18 mouse cellular contexts compared by ENCODE assay signal in the genomic region with DNA sequence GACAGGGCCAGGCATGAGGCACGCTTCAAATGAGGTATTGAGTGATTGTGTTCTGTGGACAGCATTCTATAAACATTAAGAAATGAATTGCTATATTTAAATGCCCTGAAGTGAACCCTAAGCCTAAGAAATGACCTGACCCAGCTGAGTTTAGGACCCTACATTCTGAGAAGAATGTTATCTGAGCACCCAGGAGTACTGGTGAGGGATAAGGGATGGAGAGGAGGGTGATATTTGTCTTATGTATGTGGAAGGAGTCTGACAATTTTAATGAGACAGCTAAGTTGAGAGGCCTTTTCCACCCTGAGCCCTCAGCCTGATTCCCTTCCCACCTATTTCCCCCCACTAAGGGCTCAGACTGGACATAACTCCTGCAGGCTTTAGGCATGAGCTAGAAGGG.
DNase-seq lines count a peak whose midpoint lies in the region; ATAC-seq and TF ChIP-seq lines count a peak whose summit lies in the region.
"Had no signal": no experiment of that assay in that cellular context is flagged by ENCODE, and none has a peak within 500 bp of the region (broad histone marks: within the 10 kb centered on the region; RNA-seq: fewer than 3 reads in every experiment).

No protein-coding gene starts in this region.

- H3K4me1 ChIP-seq in kidney, embryonic 16.5 days (ENCODE audit: insufficient read depth, low read length), result peaks cover 19% of the 10 kb centered on the region
- no peaks in the 10 kb centered on the region for H3K4me1 ChIP-seq in liver, postnatal 0 days (ENCODE audit: insufficient read depth)
- no peaks in the 10 kb centered on the region for H3K4me1 ChIP-seq in midbrain, embryonic 16.5 days (ENCODE audit: control insufficient read depth, insufficient read depth, low read length)
- H3K4me1 ChIP-seq: forebrain, embryonic 15.5 days; hindbrain, embryonic 15.5 days had no signal

- no peak overlapping the region for H3K4me2 ChIP-seq in kidney, embryonic 16.5 days (replicated peaks; ENCODE audit: low read depth, low read length)
- H3K4me2 ChIP-seq in liver, postnatal 0 days (ENCODE audit: low read depth, low read length), result no peak overlapping the region
- H3K4me2 ChIP-seq in midbrain, embryonic 16.5 days (ENCODE audit: low read length), result no peak overlapping the region
- H3K4me2 ChIP-seq: forebrain, embryonic 15.5 days; heart, embryonic 12.5 days; hindbrain, embryonic 15.5 days had no signal

- CTCF ChIA-PET in Patski (lab: Charles Lee), result interaction anchor here (0.7 to 1.5 kb wide), 2 partner anchors 50 to 178 kb away, joined by 4 to 7 read pairs; no protein-coding TSS in a partner anchor

- in situ Hi-C loops in Patski (cut with MboI; ENCODE audit: low pct_unique_long_range_greater_than_20kb), result no loop called here

- H3K79me3 ChIP-seq in C2C12 (ENCODE audit: low read depth), result no peaks in the 10 kb centered on the region

- H3K4me3 ChIP-seq in kidney, embryonic 16.5 days (ENCODE audit: low read length), result no peak overlapping the region
- H3K4me3 ChIP-seq in C2C12 (ENCODE audit: insufficient read depth, poor library complexity, severe bottlenecking), result no peak overlapping the region
- no peak overlapping the region for H3K4me3 ChIP-seq in liver, postnatal 0 days (ENCODE audit: low read depth, low read length)
- H3K4me3 ChIP-seq in midbrain, embryonic 16.5 days (ENCODE audit: low read depth, low read length), result no peak overlapping the region
- H3K4me3 ChIP-seq: embryonic facial prominence, embryonic 10.5 days; erythroblast, embryonic 14.5 days; forebrain, embryonic 10.5 days; forebrain, embryonic 15.5 days; heart, adult 2 months; heart, embryonic 12.5 days; hindbrain, embryonic 15.5 days had no signal

- no peak for TF ChIP-seq CTCF in C2C12 (IDR thresholded peaks at IDR 0.05; ENCODE audit: control insufficient read depth, insufficient read depth, insufficient read length)
- TF ChIP-seq CTCF in Patski (IDR thresholded peaks at IDR 0.05), result no peak
- no peak for TF ChIP-seq CTCF in liver, postnatal 0 days (IDR thresholded peaks at IDR 0.05; ENCODE audit: low read depth)

- peak; percentile 34; the same call in 1 of the 2 replicates for TF ChIP-seq EP300 in liver, postnatal 0 days (IDR thresholded peaks at IDR 0.05; ENCODE audit: low read depth)

- peak overlapping the region; percentile 8 for H3K27ac ChIP-seq in kidney, embryonic 16.5 days (ENCODE audit: low read length)
- H3K27ac ChIP-seq in liver, postnatal 0 days (ENCODE audit: low read depth), result no peak overlapping the region
- H3K27ac ChIP-seq in midbrain, embryonic 16.5 days (ENCODE audit: low read length), result no peak overlapping the region
- H3K27ac ChIP-seq: embryonic facial prominence, embryonic 10.5 days; forebrain, embryonic 10.5 days; forebrain, embryonic 15.5 days; heart, adult 2 months; hindbrain, embryonic 15.5 days had no signal

- no peaks in the 10 kb centered on the region for H3K36me3 ChIP-seq in kidney, embryonic 16.5 days (ENCODE audit: insufficient read depth, low read length)
- H3K36me3 ChIP-seq in C2C12 (ENCODE audit: control insufficient read depth, insufficient read depth), result no peaks in the 10 kb centered on the region
- H3K36me3 ChIP-seq in liver, postnatal 0 days (replicated peaks; ENCODE audit: insufficient read depth, low read length), result no peaks in the 10 kb centered on the region
- no peaks in the 10 kb centered on the region for H3K36me3 ChIP-seq in midbrain, embryonic 16.5 days (ENCODE audit: control insufficient read depth, insufficient read depth, low read length)
- H3K36me3 ChIP-seq: embryonic facial prominence, embryonic 10.5 days; forebrain, embryonic 10.5 days; forebrain, embryonic 15.5 days; hindbrain, embryonic 15.5 days had no signal

- no peak overlapping the region for H3K9ac ChIP-seq in kidney, embryonic 16.5 days (replicated peaks; ENCODE audit: low read length)
- H3K9ac ChIP-seq in liver, postnatal 0 days (replicated peaks), result no peak overlapping the region
- H3K9ac ChIP-seq in midbrain, embryonic 16.5 days (ENCODE audit: low read depth, low read length), result no peak overlapping the region
- H3K9ac ChIP-seq: forebrain, embryonic 15.5 days; heart, embryonic 12.5 days; hindbrain, embryonic 15.5 days had no signal

- no peak for DNase-seq in kidney, adult 9 months
- no peak for DNase-seq in Patski (ENCODE audit: low read depth, low spot score)
- no peak for DNase-seq in liver, postnatal 0 days
- no peak for DNase-seq in layer of hippocampus, postnatal 10 days (ENCODE audit: low spot score in 2 of 2)
- no peak for DNase-seq in frontal cortex, adult 2 months (ENCODE audit: extremely low spot score in 1 of 2, low spot score in 1 of 2)
- DNase-seq: cerebellum, adult 18-20 months; cerebellum, adult 9-11 months; gastrocnemius, postnatal 10 days; heart, adult 2 months had no signal

- no peaks in the 10 kb centered on the region for H3K79me2 ChIP-seq in C2C12 (ENCODE audit: control insufficient read depth, insufficient read depth)

- no peaks in the 10 kb centered on the region for H3K27me3 ChIP-seq in kidney, embryonic 16.5 days (ENCODE audit: insufficient read depth, low read length)
- H3K27me3 ChIP-seq in C2C12 (ENCODE audit: control insufficient read depth, insufficient read depth, insufficient read length) (peaks cover 7% of the 10 kb centered on the region), Patski (no peaks in the 10 kb centered on the region)
- H3K27me3 ChIP-seq in liver, postnatal 0 days (ENCODE audit: insufficient read depth, low read length), result no peaks in the 10 kb centered on the region
- H3K27me3 ChIP-seq in midbrain, embryonic 16.5 days (ENCODE audit: control insufficient read depth, insufficient read depth, low read depth, low read length), result no peaks in the 10 kb centered on the region
- H3K27me3 ChIP-seq: forebrain, embryonic 15.5 days; heart, embryonic 12.5 days; hindbrain, embryonic 15.5 days had no signal

- H3K9me3 ChIP-seq in kidney, embryonic 16.5 days (ENCODE audit: low read length), result no peaks in the 10 kb centered on the region
- no peaks in the 10 kb centered on the region for H3K9me3 ChIP-seq in liver, postnatal 0 days (ENCODE audit: low read length)
- H3K9me3 ChIP-seq in midbrain, embryonic 16.5 days (replicated peaks; ENCODE audit: control insufficient read depth, low read length, poor library complexity, severe bottlenecking), result no peaks in the 10 kb centered on the region
- H3K9me3 ChIP-seq: embryonic facial prominence, embryonic 10.5 days; forebrain, embryonic 10.5 days; forebrain, embryonic 15.5 days; heart, embryonic 12.5 days; hindbrain, embryonic 15.5 days had no signal

- WGBS in kidney, embryonic 16.5 days, result 15% methylated on average over 1 of the region's 1 CpGs
- 54% methylated on average over 1 of the region's 1 CpGs for WGBS in liver, postnatal 0 days (ENCODE audit: insufficient replicate concordance)
- 93% methylated on average over 1 of the region's 1 CpGs for WGBS in midbrain, embryonic 16.5 days

- no peak overlapping the region for H3ac ChIP-seq in C2C12 (ENCODE audit: control insufficient read depth, insufficient read length, low read depth)

- POLR2A ChIA-PET in Patski (lab: Charles Lee), result interaction anchor here (0.6 to 0.7 kb wide), 2 partner anchors 123 to 208 kb away, joined by 4 to 9 read pairs; no protein-coding TSS in a partner anchor

- ATAC-seq in kidney, embryonic 16.5 days (ENCODE audit: low FRiP score, low TSS enrichment), result peak; percentile 30
- peak; percentile 9 for ATAC-seq in Patski
- ATAC-seq in liver, postnatal 0 days, result no peak
- no peak for ATAC-seq in midbrain, embryonic 16.5 days
- ATAC-seq: forebrain, embryonic 15.5 days had no signal

TF ChIP-seq in C2C12, 6 proteins besides CTCF, POLR2A, EP300 and RAD21:
- TF ChIP-seq MAX (IDR thresholded peaks at IDR 0.05) (peak; percentile 1), CEBPB (IDR thresholded peaks at IDR 0.05; ENCODE audit: low read depth) (no peak)

Comparison
In these comparisons a context has a peak if more than half of its experiments do, and no peak if none do; other contexts are left out.
1. ATAC-seq: peak in kidney, embryonic 16.5 days (single experiment) and Patski (single experiment); none in liver, postnatal 0 days (single experiment) and midbrain, embryonic 16.5 days (single experiment).